Mouse (Mus musculus): ENCODE results near the gene Rpusd3. TPM values are rescaled to one million over a fixed set of nuclear protein-coding genes. Genes with fewer than 3 reads are reported as not detected.

Gene Rpusd3
- total RNA-seq, 2 experiments from 2014 or later, result 17.1 to 19.0 TPM

Small RNA genes within 50 kb of the gene (microRNA-seq; reads per million reads assigned to microRNA genes)
- gene Gm24387, result not detected

Other genes with a start within 250 kb of the Rpusd3 start
- 10 to 100 TPM; 79.6 to 85.5 TPM for gene Lhfpl4, start 224.0 kb downstream of the Rpusd3 start, total RNA-seq (2021)
- 10 to 100 TPM; 15.3 to 17.4 TPM for gene Mtmr14, start 181.5 kb downstream of the Rpusd3 start, total RNA-seq (2021)
- gene Cpne9, start 137.0 kb downstream of the Rpusd3 start, total RNA-seq (2021), result 10 to 100 TPM; 76.4 to 79.5 TPM
- 10 to 100 TPM; 29.0 to 30.3 TPM for gene Brpf1, start 112.2 kb downstream of the Rpusd3 start, total RNA-seq (2021)
- 1 to 10 TPM; 6.5 to 7.1 TPM for gene Ogg1, start 92.4 kb downstream of the Rpusd3 start, total RNA-seq (2021)
- gene Camk1, start 75.4 kb downstream of the Rpusd3 start, total RNA-seq (2021), result 100 to 1,000 TPM; 106 to 123 TPM
- 10 to 100 TPM; 52.0 to 55.2 TPM for gene Tada3, start 41.5 kb downstream of the Rpusd3 start, total RNA-seq (2021)
- 100 to 1,000 TPM; 245 to 295 TPM for gene Arpc4, start 41.2 kb downstream of the Rpusd3 start, total RNA-seq (2021)
- 10 to 100 TPM in 1 of 2 experiments, 1 to 10 TPM in 1; 9.3 to 14.2 TPM for gene Ttll3, start 30.1 kb downstream of the Rpusd3 start, total RNA-seq (2021)
- not detected for gene Cidec, start 16.4 kb upstream of the Rpusd3 start, total RNA-seq (2021)
- 10 to 100 TPM; 38.0 to 41.8 TPM for gene Jagn1, start 23.2 kb upstream of the Rpusd3 start, total RNA-seq (2021)
- under 1 TPM; 0.54 to 0.57 TPM for gene Il17re, start 39.1 kb upstream of the Rpusd3 start, total RNA-seq (2021)
- gene Il17rc, start 52.1 kb upstream of the Rpusd3 start, total RNA-seq (2021), result 1 to 10 TPM; 4.7 to 5.3 TPM
- 100 to 1,000 TPM; 102 to 119 TPM for gene Creld1, start 64.0 kb upstream of the Rpusd3 start, total RNA-seq (2021)
- 10 to 100 TPM; 59.4 to 59.9 TPM for gene Prrt3, start 82.6 kb upstream of the Rpusd3 start, total RNA-seq (2021)
- gene Emc3, start 112.3 kb upstream of the Rpusd3 start, total RNA-seq (2021), result 10 to 100 TPM; 71.7 to 81.1 TPM
- gene Fancd2, start 112.3 kb upstream of the Rpusd3 start, total RNA-seq (2021), result 1 to 10 TPM; 1.5 to 3.3 TPM
- gene Fancd2os, start 181.4 kb upstream of the Rpusd3 start, total RNA-seq (2021), result under 1 TPM in 1 of 2 experiments, not detected in 1; 0.32 TPM
- 100 to 1,000 TPM; 218 to 259 TPM for gene Brk1, start 185.4 kb upstream of the Rpusd3 start, total RNA-seq (2021)
- gene Vhl, start 204.6 kb upstream of the Rpusd3 start, total RNA-seq (2021), result 10 to 100 TPM; 48.1 to 49.8 TPM
- 10 to 100 TPM; 21.0 to 24.9 TPM for gene Irak2, start 219.1 kb upstream of the Rpusd3 start, total RNA-seq (2021)

Measured in left cerebral cortex, postnatal 36 days (tissue).